Mouse (Mus musculus) heart, embryonic 11.5 days (tissue): ENCODE results near the gene Chrm5. TPM values are rescaled to one million over a fixed set of nuclear protein-coding genes. Genes with fewer than 3 reads are reported as not detected.
"Not testable (repeated sequence)": the region's sequence is repeated elsewhere in the genome, so short reads cannot be mapped to it uniquely, and the experiment has no call there.

ENCODE experiments used
- ATAC-seq: fragments of 200-750 bp; cut with Nextera tagmentation; replicated peaks from 2 replicates; pipeline ENCODE4 v1.8.0; 2017; ENCODE audit warnings: moderate library complexity; ENCODE audit not compliant: insufficient number of reproducible peaks, low FRiP score, low TSS enrichment
- H3K27ac ChIP-seq: fragments of 300-500 bp; sonication (generic); 2 replicates; pipeline ENCODE4 v1.5.1; 2014; ENCODE audit warnings: mild to moderate bottlenecking, low read depth, low read length
- H3K27me3 ChIP-seq: fragments of 300-500 bp; sonication (generic); 2 replicates; pipeline ENCODE4 v1.6.1; 2014; ENCODE audit warnings: mild to moderate bottlenecking, low read length, mixed read lengths; ENCODE audit not compliant: control insufficient read depth, insufficient read depth
- H3K36me3 ChIP-seq: fragments of 300-500 bp; sonication (generic); 2 replicates; pipeline ENCODE4 v1.6.1; 2014; ENCODE audit warnings: mild to moderate bottlenecking, low read length, moderate library complexity, mixed read lengths; ENCODE audit not compliant: control insufficient read depth, insufficient read depth
- H3K4me1 ChIP-seq: fragments of 300-500 bp; sonication (generic); 2 replicates; pipeline ENCODE4 v1.6.1; 2014; ENCODE audit warnings: low read length; ENCODE audit not compliant: control insufficient read depth, insufficient read depth
- H3K4me2 ChIP-seq: fragments of 300-500 bp; sonication (generic); 2 replicates; pipeline ENCODE4 v1.6.1; 2014; ENCODE audit warnings: mild to moderate bottlenecking, moderate library complexity
- H3K4me3 ChIP-seq: fragments of 300-500 bp; sonication (generic); 2 replicates; pipeline ENCODE4 v1.5.1; 2014; ENCODE audit warnings: low read depth, low read length
- H3K9ac ChIP-seq: fragments of 300-500 bp; sonication (generic); 2 replicates; pipeline ENCODE4 v1.6.1; 2014; ENCODE audit warnings: mild to moderate bottlenecking, low read depth, low read length, moderate library complexity
- H3K9me3 ChIP-seq: fragments of 300-500 bp; sonication (generic); replicated peaks from 2 replicates; pipeline ENCODE4 v1.6.1; 2016; ENCODE audit warnings: low read length; ENCODE audit not compliant: control insufficient read depth
- WGBS: fragments of 180-500 bp; shearing (Covaris S2); extraction: QIAGEN DNeasy Blood & Tissue Kit; methylation state at CpG from one replicate; pipeline ENCODE4 v1.1.7; 2014; ENCODE audit not compliant: insufficient replicate concordance; 5-methylcytosine and 5-hydroxymethylcytosine counted together
- polyA plus RNA-seq: library from polyadenylated mRNA; unstranded; fragments of >200 nt; fragmentation: Nextera tagmentation; extraction: Ambion mirVana; gene quantifications from 2 replicates; pipeline ENCODE4 v1.2.1, GENCODE M21; 2014

The Chrm5 gene
- polyA plus RNA-seq, 1 experiment from 2014 or later = not detected

GRCm38 (mm10) chr2:112448046-112448445, 32.5 kb downstream of the Chrm5 start:
- ATAC-seq, H3K27me3 ChIP-seq, H3K9me3 ChIP-seq: not testable (repeated sequence)

DNA sequence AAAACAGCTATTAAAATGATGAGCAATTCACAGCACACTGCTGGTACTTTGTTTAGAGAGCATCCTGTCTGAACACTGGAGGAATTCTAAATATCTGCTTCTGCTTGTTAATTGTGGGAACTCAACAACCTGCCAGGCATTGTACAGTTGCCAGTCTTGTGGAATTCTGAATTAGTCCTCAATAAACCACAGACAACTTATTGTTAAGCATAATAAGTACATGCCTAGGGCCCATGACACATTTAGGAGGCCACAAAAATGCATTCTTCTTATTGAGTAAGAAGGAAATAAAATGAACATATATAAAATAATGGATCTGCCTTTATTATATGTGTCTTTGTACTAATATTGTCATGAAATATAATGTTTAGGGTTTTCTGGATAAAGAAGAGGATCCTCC, 35.1 kb downstream of the Chrm5 start:
- Histone ChIP-seq H3K36me3 (no peaks in the 10 kb centered on the region), H3K4me2 (no peak overlapping the region), H3K4me3 (no peak overlapping the region), H3K27ac (no peak overlapping the region), H3K4me1 (no peaks in the 10 kb centered on the region), H3K9ac (no peak overlapping the region), H3K9me3 (no peaks in the 10 kb centered on the region), H3K27me3 (no peaks in the 10 kb centered on the region)
- ATAC-seq = no peak

More at GRCm38 (mm10) chr2:112448046-112448445, 32.5 kb downstream of the Chrm5 start:
- H3K27ac ChIP-seq, H3K9ac ChIP-seq, H3K4me1 ChIP-seq, H3K36me3 ChIP-seq, H3K4me3 ChIP-seq, H3K4me2 ChIP-seq: not testable (repeated sequence)
- 71% methylated on average over 4 of the region's 4 CpGs for WGBS

GRCm38 (mm10) chr2:112443491-112443890, 37.1 kb downstream of the Chrm5 start:
- no peak overlapping the region for H3K9ac ChIP-seq
- no peaks in the 10 kb centered on the region for H3K9me3 ChIP-seq
- no peaks in the 10 kb centered on the region for H3K36me3 ChIP-seq
- no peak for ATAC-seq
- no peak overlapping the region for H3K4me2 ChIP-seq
- H3K27ac ChIP-seq = no peak overlapping the region
- no peaks in the 10 kb centered on the region for H3K27me3 ChIP-seq
- WGBS = 65% methylated on average over 2 of the region's 2 CpGs
- H3K4me3 ChIP-seq = no peak overlapping the region
- H3K4me1 ChIP-seq = no peaks in the 10 kb centered on the region

DNA sequence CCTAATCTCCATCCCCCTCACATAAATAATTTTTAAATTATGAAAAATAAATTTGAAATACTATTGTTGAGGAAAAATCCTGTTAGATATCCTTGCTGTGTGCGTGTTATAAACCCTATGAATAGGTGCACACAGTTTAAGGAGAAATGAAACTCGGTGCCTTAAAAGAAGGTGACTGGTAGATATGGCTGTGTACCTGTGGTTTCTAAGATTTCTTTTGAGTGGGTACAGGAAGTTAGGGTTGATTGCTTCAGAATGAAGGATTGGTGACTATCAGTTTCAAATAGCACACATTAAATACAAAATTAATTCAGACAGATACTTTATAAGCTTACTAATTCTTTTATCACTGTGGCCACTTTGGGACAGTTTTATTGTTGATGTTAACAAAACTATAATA, 43.0 kb downstream of the Chrm5 start:
- WGBS = 72% methylated on average over 2 of the region's 2 CpGs
- no peak for ATAC-seq
- H3K27me3 ChIP-seq = no peaks in the 10 kb centered on the region

GRCm38 (mm10) chr2:112436292-112436691, 44.3 kb downstream of the Chrm5 start:
- Histone ChIP-seq H3K27me3 (no peaks in the 10 kb centered on the region), H3K27ac (no peak overlapping the region), H3K4me2 (no peak overlapping the region), H3K4me1 (no peaks in the 10 kb centered on the region), H3K9me3 (no peaks in the 10 kb centered on the region), H3K36me3 (no peaks in the 10 kb centered on the region), H3K9ac (no peak overlapping the region), H3K4me3 (no peak overlapping the region)
- 71% methylated on average over 4 of the region's 4 CpGs for WGBS
- ATAC-seq = no peak

More for the DNA sequence above, 43.0 kb downstream of the Chrm5 start:
- H3K9me3 ChIP-seq = no peaks in the 10 kb centered on the region
- H3K4me3 ChIP-seq = no peak overlapping the region
- H3K4me2 ChIP-seq = no peak overlapping the region
- H3K27ac ChIP-seq = no peak overlapping the region
- no peaks in the 10 kb centered on the region for H3K36me3 ChIP-seq
- no peaks in the 10 kb centered on the region for H3K4me1 ChIP-seq
- no peak overlapping the region for H3K9ac ChIP-seq

DNA sequence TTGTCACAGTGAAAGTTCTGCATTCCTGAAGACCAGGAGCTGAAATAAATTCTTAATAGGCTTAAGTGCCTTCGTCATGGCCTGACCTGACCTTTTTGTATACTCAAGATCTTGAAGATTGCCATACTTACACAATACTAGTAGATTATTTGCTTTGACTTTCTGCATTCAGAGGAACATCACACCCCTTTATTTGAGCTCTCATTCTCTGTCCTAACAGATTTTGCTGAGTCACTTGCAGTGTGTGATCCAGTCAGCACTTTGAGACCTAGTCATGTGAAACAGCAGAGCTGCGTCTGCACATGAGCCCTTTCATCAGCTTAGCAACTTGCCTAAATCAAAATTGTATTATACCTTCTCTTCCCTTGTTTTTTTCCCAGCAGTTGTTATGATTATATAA, 47.2 kb downstream of the Chrm5 start:
- no peak for ATAC-seq
- H3K27me3 ChIP-seq = no peaks in the 10 kb centered on the region
- H3K36me3 ChIP-seq = no peaks in the 10 kb centered on the region
- H3K4me2 ChIP-seq = no peak overlapping the region
- no peak overlapping the region for H3K27ac ChIP-seq
- H3K9me3 ChIP-seq = no peaks in the 10 kb centered on the region
- H3K9ac ChIP-seq = no peak overlapping the region
- WGBS = 78% methylated on average over 2 of the region's 2 CpGs
- no peaks in the 10 kb centered on the region for H3K4me1 ChIP-seq
- H3K4me3 ChIP-seq = no peak overlapping the region

DNA sequence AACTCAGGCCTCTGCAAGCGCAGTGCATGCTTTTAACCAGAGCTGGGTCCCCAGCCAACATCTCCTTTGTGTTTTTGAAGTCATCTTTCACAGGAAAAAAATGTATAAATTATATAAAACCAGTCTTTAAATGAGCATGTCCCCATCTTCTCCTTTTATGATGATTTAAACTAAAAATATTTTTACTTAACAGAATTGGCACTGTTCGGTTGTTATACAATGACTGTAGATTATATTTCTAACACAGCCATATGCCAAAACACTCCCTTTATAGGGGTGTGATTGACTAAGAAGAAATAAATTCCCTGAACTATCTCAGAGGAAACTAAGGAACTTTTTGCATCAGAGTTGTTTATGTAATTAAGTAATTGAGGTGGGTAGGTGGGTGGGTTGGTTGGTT, 48.0 kb downstream of the Chrm5 start:
- Histone ChIP-seq H3K27me3 (no peaks in the 10 kb centered on the region), H3K4me3 (no peak overlapping the region), H3K9me3 (no peaks in the 10 kb centered on the region), H3K36me3 (no peaks in the 10 kb centered on the region), H3K4me2 (no peak overlapping the region), H3K27ac (no peak overlapping the region), H3K4me1 (no peaks in the 10 kb centered on the region), H3K9ac (no peak overlapping the region)
- 85% methylated on average over 2 of the region's 2 CpGs for WGBS
- ATAC-seq = no peak

DNA sequence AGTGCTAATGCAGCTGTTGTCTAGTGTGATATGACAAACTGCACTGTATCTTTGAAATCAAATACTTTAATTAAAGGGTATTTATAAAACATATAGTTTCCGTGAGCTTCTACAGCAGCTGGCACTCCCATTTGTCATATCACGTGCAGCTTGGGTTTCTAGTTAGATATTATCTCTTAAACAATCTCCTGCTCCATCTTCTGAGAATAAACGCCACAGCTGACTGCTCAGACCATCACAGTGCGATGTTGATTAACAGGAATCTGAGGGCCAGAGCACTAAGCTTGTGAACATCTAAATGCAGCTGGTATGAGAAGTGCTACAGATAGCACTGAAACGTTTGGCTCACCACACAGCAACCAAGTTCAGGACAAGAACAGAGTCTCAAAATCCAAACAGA, 50.2 kb downstream of the Chrm5 start:
- no peaks in the 10 kb centered on the region for H3K4me1 ChIP-seq
- H3K27me3 ChIP-seq = no peaks in the 10 kb centered on the region
- no peak overlapping the region for H3K9ac ChIP-seq
- H3K9me3 ChIP-seq = no peaks in the 10 kb centered on the region
- no peaks in the 10 kb centered on the region for H3K36me3 ChIP-seq
- no peak overlapping the region for H3K4me3 ChIP-seq
- H3K4me2 ChIP-seq = no peak overlapping the region
- ATAC-seq = no peak
- WGBS = 54% methylated on average over 5 of the region's 5 CpGs
- no peak overlapping the region for H3K27ac ChIP-seq

- Histone ChIP-seq H3K36me3 (no peaks in the 10 kb centered on the region), H3K27me3 (no peaks in the 10 kb centered on the region), H3K9me3 (no peaks in the 10 kb centered on the region), H3K4me1 (no peaks in the 10 kb centered on the region), H3K27ac (no peak overlapping the region), H3K9ac (no peak overlapping the region), H3K4me2 (no peak overlapping the region), H3K4me3 (no peak overlapping the region)
- ATAC-seq = no peak
- WGBS = 88% methylated on average over 4 of the region's 4 CpGs
Observed at GRCm38 (mm10) chr2:112429665-112430064, 50.9 kb downstream of the Chrm5 start.
